Mouse (Mus musculus): ENCODE measurements around the gene Gm10153. TPM values are rescaled to one million over a fixed set of nuclear protein-coding genes. Genes with fewer than 3 reads are reported as not detected.
A peak's percentile ranks its signal among the peaks of the same experiment; 100 is the strongest.
"Not testable (repeated sequence)": the region's sequence is repeated elsewhere in the genome, so short reads cannot be mapped to it uniquely, and the experiment has no call there.

Gene Gm10153
- polyA plus RNA-seq, 1 experiment from 2014 or later: not detected

- H3K4me2 ChIP-seq: no peak within 1 kb of the TSS
- no peak within 1 kb of the TSS for H3K4me3 ChIP-seq (ENCODE audit: low read depth, low read length)
- H3K36me3 ChIP-seq (ENCODE audit: insufficient read depth): no peaks in the 10 kb centered on the region
- no peaks in the 10 kb centered on the region for H3K9me3 ChIP-seq (ENCODE audit: low read depth, low read length)
- TF ChIP-seq CTCF (IDR thresholded peaks at IDR 0.05; ENCODE audit: low read depth): no peak
- ATAC-seq (ENCODE audit: insufficient read depth) (no peak), DNase-seq (no peak)
- no peak within 1 kb of the TSS for H3K9ac ChIP-seq
- no peak within 1 kb of the TSS for H3K27ac ChIP-seq (ENCODE audit: low read depth)
- H3K27me3 ChIP-seq (ENCODE audit: insufficient read depth, low read length): no peaks in the 10 kb centered on the region
- H3K4me1 ChIP-seq (ENCODE audit: insufficient read depth): no peaks in the 10 kb centered on the region
- WGBS: 45% methylated on average over 1 of the region's 1 CpGs
These were observed 10.9 kb upstream of the Gm10153 start, which contains the start of gene Krtap5-3 for GRCm38 (mm10) chr7:142201064-142201463. Gene Krtap5-3 (plus strand): TSS chr7:142201364.

GRCm38 (mm10) chr7:142198748-142199147, 8.6 kb upstream of the Gm10153 start:
- no peaks in the 10 kb centered on the region for H3K27me3 ChIP-seq (ENCODE audit: insufficient read depth, low read length)
- H3K27ac ChIP-seq (ENCODE audit: low read depth): no peak overlapping the region
- DNase-seq: no peak
- WGBS: 61% methylated on average over 2 of the region's 2 CpGs
- no peak overlapping the region for H3K4me2 ChIP-seq
- no peaks in the 10 kb centered on the region for H3K9me3 ChIP-seq (ENCODE audit: low read depth, low read length)
- H3K4me3 ChIP-seq (ENCODE audit: low read depth, low read length): no peak overlapping the region
- no peaks in the 10 kb centered on the region for H3K4me1 ChIP-seq (ENCODE audit: insufficient read depth)
- H3K36me3 ChIP-seq (ENCODE audit: insufficient read depth): no peaks in the 10 kb centered on the region
- no peak for TF ChIP-seq CTCF (IDR thresholded peaks at IDR 0.05; ENCODE audit: low read depth)
- H3K9ac ChIP-seq: no peak overlapping the region
- ATAC-seq (ENCODE audit: insufficient read depth): no peak

DNA sequence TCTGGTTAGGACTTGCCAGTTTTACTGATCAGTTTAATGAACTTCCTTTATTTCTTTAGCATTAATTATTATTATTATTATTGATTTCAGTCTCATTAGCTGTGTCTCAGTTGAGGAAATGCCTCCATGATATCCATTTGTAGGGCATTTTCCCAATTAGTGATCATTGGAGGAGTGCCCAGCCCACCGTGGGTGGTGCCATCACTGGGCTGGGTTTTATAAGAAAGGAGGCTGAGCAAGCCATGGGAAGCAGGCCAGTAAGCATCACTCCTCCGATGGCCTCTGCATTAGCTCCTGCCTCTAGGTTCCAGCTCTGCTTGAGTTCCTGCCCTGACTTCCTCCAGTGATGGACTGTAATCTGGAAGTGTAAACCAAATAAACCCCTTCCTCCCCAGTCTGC, 2.0 kb downstream of the Gm10153 start:
- H3K36me3 ChIP-seq (ENCODE audit: insufficient read depth): no peaks in the 10 kb centered on the region
- no peak overlapping the region for H3K4me3 ChIP-seq (ENCODE audit: low read depth, low read length)
- no peak for TF ChIP-seq CTCF (IDR thresholded peaks at IDR 0.05; ENCODE audit: low read depth)
- H3K9me3 ChIP-seq (ENCODE audit: low read depth, low read length): no peaks in the 10 kb centered on the region
- DNase-seq: no peak
- H3K4me2 ChIP-seq: no peak overlapping the region
- no peak for ATAC-seq (ENCODE audit: insufficient read depth)
- no peak overlapping the region for H3K27ac ChIP-seq (ENCODE audit: low read depth)
- H3K9ac ChIP-seq: no peak overlapping the region
- H3K27me3 ChIP-seq (ENCODE audit: insufficient read depth, low read length): no peaks in the 10 kb centered on the region
- no peaks in the 10 kb centered on the region for H3K4me1 ChIP-seq (ENCODE audit: insufficient read depth)
- WGBS: 66% methylated on average over 2 of the region's 2 CpGs

- WGBS: 29% methylated on average over 1 of the region's 1 CpGs
These were observed 9.2 kb downstream of the Gm10153 start for GRCm38 (mm10) chr7:142181021-142181420.

DNA sequence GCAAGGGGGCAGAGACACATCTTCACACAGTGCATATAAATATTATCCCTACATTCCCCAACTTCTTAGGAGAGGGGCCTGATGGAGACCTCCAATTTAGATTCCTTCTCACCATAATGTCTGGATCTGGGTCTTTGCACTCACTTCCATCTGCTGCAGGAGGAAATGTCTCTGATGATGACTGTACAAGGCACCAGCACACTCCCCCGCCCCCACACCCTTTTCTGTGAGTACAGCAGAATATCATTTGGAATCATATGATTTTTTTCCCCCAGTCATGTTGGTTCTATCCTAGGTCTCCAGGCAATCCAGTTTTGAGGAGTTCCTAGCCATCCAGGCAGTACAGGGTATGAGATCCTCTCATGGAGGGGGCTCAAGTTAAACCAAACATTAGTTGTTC, 11.5 kb downstream of the Gm10153 start:
- Histone ChIP-seq H3K9ac (no peak overlapping the region), H3K4me2 (no peak overlapping the region), H3K9me3 (ENCODE audit: low read depth, low read length) (no peaks in the 10 kb centered on the region), H3K4me1 (ENCODE audit: insufficient read depth) (no peaks in the 10 kb centered on the region), H3K36me3 (ENCODE audit: insufficient read depth) (no peaks in the 10 kb centered on the region), H3K4me3 (ENCODE audit: low read depth, low read length) (no peak overlapping the region), H3K27me3 (ENCODE audit: insufficient read depth, low read length) (no peaks in the 10 kb centered on the region), H3K27ac (ENCODE audit: low read depth) (no peak overlapping the region)
- 72% methylated on average over 1 of the region's 1 CpGs for WGBS
- DNase-seq (no peak), ATAC-seq (ENCODE audit: insufficient read depth) (no peak)
- TF ChIP-seq CTCF (IDR thresholded peaks at IDR 0.05; ENCODE audit: low read depth): no peak

More at GRCm38 (mm10) chr7:142181021-142181420, 9.2 kb downstream of the Gm10153 start:
- Histone ChIP-seq H3K4me2 (no peak overlapping the region), H3K9me3 (ENCODE audit: low read depth, low read length) (no peaks in the 10 kb centered on the region), H3K27ac (ENCODE audit: low read depth) (no peak overlapping the region), H3K27me3 (ENCODE audit: insufficient read depth, low read length) (no peaks in the 10 kb centered on the region), H3K4me1 (ENCODE audit: insufficient read depth) (no peaks in the 10 kb centered on the region), H3K4me3 (ENCODE audit: low read depth, low read length) (no peak overlapping the region), H3K36me3 (ENCODE audit: insufficient read depth) (no peaks in the 10 kb centered on the region), H3K9ac (no peak overlapping the region)
- DNase-seq (no peak), ATAC-seq (ENCODE audit: insufficient read depth) (no peak)
- no peak for TF ChIP-seq CTCF (IDR thresholded peaks at IDR 0.05; ENCODE audit: low read depth)

GRCm38 (mm10) chr7:142175905-142176304, 14.3 kb downstream of the Gm10153 start, which contains the start of gene Krtap5-2:
Gene Krtap5-2 (minus strand): TSS chr7:142176005.
- H3K4me2 ChIP-seq: not testable (repeated sequence)

DNA sequence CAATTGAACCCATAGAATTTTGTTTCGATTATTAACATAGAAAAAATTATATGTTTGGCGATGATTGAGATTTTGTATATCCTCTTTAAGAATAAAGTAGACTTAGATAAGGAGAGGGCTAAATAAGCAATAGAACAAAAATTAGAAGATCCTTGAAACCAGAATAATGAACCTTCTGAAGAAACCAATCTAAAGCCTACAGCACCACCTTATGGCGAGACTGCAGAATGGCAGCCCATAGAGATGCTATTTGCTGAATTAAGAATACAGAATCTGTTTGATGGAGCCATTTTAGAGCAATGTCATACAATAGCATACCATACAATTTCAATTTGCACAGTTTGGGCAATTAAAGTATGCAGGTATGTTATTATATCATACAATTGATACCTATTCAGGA, 20.4 kb downstream of the Gm10153 start:
- H3K27ac ChIP-seq (ENCODE audit: low read depth): no peak overlapping the region
- H3K4me2 ChIP-seq: no peak overlapping the region
- H3K4me1 ChIP-seq (ENCODE audit: insufficient read depth): no peaks in the 10 kb centered on the region
- peak; percentile 70 for TF ChIP-seq CTCF (IDR thresholded peaks at IDR 0.05; ENCODE audit: low read depth)
- no peak overlapping the region for H3K9ac ChIP-seq
- H3K9me3 ChIP-seq (ENCODE audit: low read depth, low read length): no peaks in the 10 kb centered on the region
- 49% methylated on average over 3 of the region's 3 CpGs for WGBS
- ATAC-seq (ENCODE audit: insufficient read depth) (no peak), DNase-seq (peak; percentile 77)
- no peaks in the 10 kb centered on the region for H3K36me3 ChIP-seq (ENCODE audit: insufficient read depth)
- H3K27me3 ChIP-seq (ENCODE audit: insufficient read depth, low read length): no peaks in the 10 kb centered on the region
- no peak overlapping the region for H3K4me3 ChIP-seq (ENCODE audit: low read depth, low read length)

More at GRCm38 (mm10) chr7:142175905-142176304, 14.3 kb downstream of the Gm10153 start, which contains the start of gene Krtap5-2:
- not testable (repeated sequence) for H3K27me3 ChIP-seq (ENCODE audit: insufficient read depth, low read length); H3K27ac ChIP-seq (ENCODE audit: low read depth); ATAC-seq (ENCODE audit: insufficient read depth); DNase-seq; H3K4me1 ChIP-seq (ENCODE audit: insufficient read depth); H3K9me3 ChIP-seq (ENCODE audit: low read depth, low read length); H3K9ac ChIP-seq; H3K36me3 ChIP-seq (ENCODE audit: insufficient read depth); H3K4me3 ChIP-seq (ENCODE audit: low read depth, low read length)

GRCm38 (mm10) chr7:142165639-142166038, 24.6 kb downstream of the Gm10153 start, which contains the start of gene Gm4553:
Gene Gm4553 (minus strand): TSS chr7:142165739.
- not testable (repeated sequence) for H3K4me2 ChIP-seq; H3K9ac ChIP-seq; H3K4me1 ChIP-seq (ENCODE audit: insufficient read depth); H3K36me3 ChIP-seq (ENCODE audit: insufficient read depth); ATAC-seq (ENCODE audit: insufficient read depth); DNase-seq; H3K27ac ChIP-seq (ENCODE audit: low read depth); H3K9me3 ChIP-seq (ENCODE audit: low read depth, low read length); H3K27me3 ChIP-seq (ENCODE audit: insufficient read depth, low read length); H3K4me3 ChIP-seq (ENCODE audit: low read depth, low read length)

All from lung, embryonic 14.5 days (tissue).